Mouse (Mus musculus) CH12.LX (cell line): ENCODE measurements around the gene Zglp1. TPM values are rescaled to one million over a fixed set of nuclear protein-coding genes. Genes with fewer than 3 reads are reported as not detected.
A peak's percentile ranks its signal among the peaks of the same experiment; 100 is the strongest.

Source experiments
- DNase-seq: peaks from one replicate; pipeline ENCODE4 v3.0.0-alpha.2; 2013; ENCODE audit errors: extremely low read depth
- H3K27ac ChIP-seq: 2 replicates; pipeline ENCODE4 v1.5.1; 2012; ENCODE audit warnings: low read depth, mild to moderate bottlenecking, control low read depth, moderate library complexity; ENCODE audit not compliant: insufficient read depth
- H3K27me3 ChIP-seq: replicated peaks from 2 replicates; pipeline ENCODE3; 2012; ENCODE audit warnings: inconsistent platforms
- H3K36me3 ChIP-seq, 2 experiments: replicated peaks in 1 of 2; 2 replicates each; pipeline versions ENCODE3 to v1.6.1; 2012; ENCODE audit warnings: inconsistent platforms in 1 of 2, low read length in 1 of 2, mild to moderate bottlenecking in 1 of 2, mixed read lengths in 1 of 2, moderate library complexity in 1 of 2; ENCODE audit not compliant: control insufficient read depth in 1 of 2, insufficient read depth in 1 of 2
- H3K4me1 ChIP-seq, 2 experiments: 2 replicates each; pipeline ENCODE4 v1.6.1; 2012; ENCODE audit warnings: inconsistent platforms in 1 of 2, moderate library complexity in 1 of 2; ENCODE audit not compliant: insufficient read depth in 2 of 2, control insufficient read depth in 1 of 2
- H3K4me2 ChIP-seq: 2 replicates; pipeline ENCODE4 v1.6.1; 2012; ENCODE audit warnings: low read depth, mild to moderate bottlenecking, control low read depth; ENCODE audit not compliant: poor library complexity, insufficient read depth, severe bottlenecking
- H3K4me3 ChIP-seq, 3 experiments: fragments of 150-350 bp in 1 of 3; sonication (generic) in 1 of 3; replicated peaks in 1 of 3; 2 replicates each; pipeline versions ENCODE3 to v1.5.1; 2011 to 2012; ENCODE audit warnings: low read depth in 2 of 3, low read length in 2 of 3, mild to moderate bottlenecking in 2 of 3, moderate library complexity in 2 of 3, control low read depth in 1 of 3, improper control_type of control experiment in 1 of 3, inconsistent platforms in 1 of 3, mixed read lengths in 1 of 3; ENCODE audit not compliant: poor library complexity in 1 of 3
- H3K79me2 ChIP-seq: replicated peaks from 2 replicates; pipeline ENCODE4 v1.6.1; 2012; ENCODE audit warnings: mild to moderate bottlenecking, moderate library complexity; ENCODE audit not compliant: control insufficient read depth, poor library complexity, insufficient read depth, severe bottlenecking; ENCODE audit errors: extremely low read depth
- H3K9ac ChIP-seq: 2 replicates; pipeline ENCODE4 v1.6.1; 2012; ENCODE audit warnings: low read depth, mild to moderate bottlenecking, control low read depth, moderate library complexity; ENCODE audit not compliant: insufficient read depth
- H3K9me3 ChIP-seq: replicated peaks from 2 replicates; pipeline ENCODE3; 2012; ENCODE audit warnings: low read length, inconsistent platforms, mixed read lengths
- BHLHE40 ChIP-seq: IDR thresholded peaks from 2 replicates; pipeline ENCODE4 v1.6.1; 2011; ENCODE audit warnings: mild to moderate bottlenecking, low read depth, low read length, improper control_type of control experiment
- CHD1 ChIP-seq: IDR thresholded peaks from 2 replicates; pipeline ENCODE4 v1.6.1; 2012; ENCODE audit warnings: low read depth, low read length, improper control_type of control experiment, inconsistent platforms
- CHD2 ChIP-seq: IDR thresholded peaks from 2 replicates; pipeline ENCODE4 v1.6.1; 2011; ENCODE audit warnings: low read length, improper control_type of control experiment
- CTCF ChIP-seq, 2 experiments: IDR thresholded peaks in 1 of 2; conservative IDR thresholded peaks in 1 of 2; 2 replicates each; pipeline ENCODE4 v1.5.1; 2011 to 2012; ENCODE audit warnings: low read depth in 2 of 2, low read length in 2 of 2, improper control_type of control experiment in 1 of 2, inconsistent platforms in 1 of 2, mild to moderate bottlenecking in 1 of 2, moderate library complexity in 1 of 2
- E2F4 ChIP-seq: IDR thresholded peaks from 2 replicates; pipeline ENCODE4 v1.6.1; 2011; ENCODE audit warnings: low read depth, low read length, improper control_type of control experiment; ENCODE audit not compliant: insufficient replicate concordance
- ELF1 ChIP-seq: IDR thresholded peaks from 2 replicates; pipeline ENCODE4 v1.6.1; 2014; ENCODE audit warnings: low read depth, mild to moderate bottlenecking, inconsistent platforms, low read length, improper control_type of control experiment
- EP300 ChIP-seq: IDR thresholded peaks from 2 replicates; pipeline ENCODE4 v1.6.1; 2011; ENCODE audit warnings: low read length, improper control_type of control experiment
- ETS1 ChIP-seq: conservative IDR thresholded peaks from 2 replicates; pipeline ENCODE4 v1.6.1; 2012; ENCODE audit warnings: low read depth, mild to moderate bottlenecking, inconsistent platforms, low read length, improper control_type of control experiment, moderate library complexity
- GABPA ChIP-seq: IDR thresholded peaks from 2 replicates; pipeline ENCODE4 v1.6.1; 2012; ENCODE audit warnings: low read depth, low read length, improper control_type of control experiment, inconsistent platforms; ENCODE audit not compliant: insufficient replicate concordance
- HCFC1 ChIP-seq: IDR thresholded peaks from 2 replicates; pipeline ENCODE4 v1.6.1; 2012; ENCODE audit warnings: low read depth, mild to moderate bottlenecking, inconsistent platforms, low read length, improper control_type of control experiment
- IRF4 ChIP-seq: IDR thresholded peaks from 2 replicates; pipeline ENCODE4 v1.6.1; 2014; ENCODE audit warnings: low read depth, mild to moderate bottlenecking, inconsistent platforms, low read length, improper control_type of control experiment
- JUN ChIP-seq: IDR thresholded peaks from 2 replicates; pipeline ENCODE4 v1.6.1; 2011; ENCODE audit warnings: low read depth, mild to moderate bottlenecking, low read length, improper control_type of control experiment, moderate library complexity; ENCODE audit not compliant: insufficient read depth
- JUND ChIP-seq: conservative IDR thresholded peaks from 2 replicates; pipeline ENCODE4 v1.6.1; 2011; ENCODE audit warnings: low read depth, low read length, improper control_type of control experiment
- KAT2A ChIP-seq: IDR thresholded peaks from 2 replicates; pipeline ENCODE4 v1.6.1; 2012; ENCODE audit warnings: low read length, improper control_type of control experiment, inconsistent platforms; ENCODE audit not compliant: insufficient replicate concordance
- MAFK ChIP-seq: IDR thresholded peaks from 2 replicates; pipeline ENCODE4 v1.6.1; 2011; ENCODE audit warnings: low read length, improper control_type of control experiment; ENCODE audit not compliant: insufficient replicate concordance
- MAX ChIP-seq: IDR thresholded peaks from 2 replicates; pipeline ENCODE4 v1.6.1; 2011; ENCODE audit warnings: low read length, improper control_type of control experiment
- MAZ ChIP-seq: IDR thresholded peaks from 2 replicates; pipeline ENCODE4 v1.6.1; 2012; ENCODE audit warnings: low read depth, mild to moderate bottlenecking, inconsistent platforms, low read length, improper control_type of control experiment, moderate library complexity
- MEF2A ChIP-seq: IDR thresholded peaks from 2 replicates; pipeline ENCODE4 v1.6.1; 2014; ENCODE audit warnings: low read depth, mild to moderate bottlenecking, inconsistent platforms, low read length, improper control_type of control experiment, borderline replicate concordance
- MXI1 ChIP-seq: IDR thresholded peaks from 2 replicates; pipeline ENCODE4 v1.6.1; 2011; ENCODE audit warnings: mild to moderate bottlenecking, low read depth, low read length, improper control_type of control experiment
- MYC ChIP-seq: IDR thresholded peaks from 2 replicates; pipeline ENCODE4 v1.6.1; 2011; ENCODE audit warnings: low read depth, mild to moderate bottlenecking, improper control_type of control experiment, low read length
- NELFE ChIP-seq: IDR thresholded peaks from 2 replicates; pipeline ENCODE4 v1.6.1; 2011; ENCODE audit warnings: low read depth, low read length, improper control_type of control experiment
- NRF1 ChIP-seq: IDR thresholded peaks from 2 replicates; pipeline ENCODE4 v1.6.1; 2014; ENCODE audit warnings: low read depth, mild to moderate bottlenecking, inconsistent platforms, low read length, improper control_type of control experiment, moderate library complexity
- PAX5 ChIP-seq: IDR thresholded peaks from 2 replicates; pipeline ENCODE4 v1.6.1; 2012; ENCODE audit warnings: low read length, inconsistent platforms, mixed read lengths
- POLR2A ChIP-seq: IDR thresholded peaks from 2 replicates; pipeline ENCODE4 v1.6.1; 2011; ENCODE audit warnings: low read depth, mild to moderate bottlenecking, improper control_type of control experiment, low read length
- POLR2AphosphoS2 ChIP-seq: IDR thresholded peaks from 2 replicates; pipeline ENCODE4 v1.6.1; 2011; ENCODE audit warnings: low read depth, low read length, improper control_type of control experiment
- RAD21 ChIP-seq: IDR thresholded peaks from 2 replicates; pipeline ENCODE4 v1.6.1; 2011; ENCODE audit warnings: low read depth, mild to moderate bottlenecking, low read length, improper control_type of control experiment, moderate library complexity
- RCOR1 ChIP-seq: conservative IDR thresholded peaks from 2 replicates; pipeline ENCODE4 v1.6.1; 2012; ENCODE audit warnings: low read depth, mild to moderate bottlenecking, inconsistent platforms, low read length, improper control_type of control experiment
- SIN3A ChIP-seq: IDR thresholded peaks from 2 replicates; pipeline ENCODE4 v1.6.1; 2012; ENCODE audit warnings: low read length, improper control_type of control experiment, inconsistent platforms
- SMC3 ChIP-seq: IDR thresholded peaks from 2 replicates; pipeline ENCODE4 v1.6.1; 2011; ENCODE audit warnings: low read depth, low read length, improper control_type of control experiment
- TBP ChIP-seq: conservative IDR thresholded peaks from 2 replicates; pipeline ENCODE4 v1.6.1; 2011; ENCODE audit warnings: low read depth, low read length, improper control_type of control experiment
- TCF12 ChIP-seq: IDR thresholded peaks from 2 replicates; pipeline ENCODE4 v1.6.1; 2014; ENCODE audit warnings: low read depth, mild to moderate bottlenecking, inconsistent platforms, low read length, improper control_type of control experiment
- UBTF ChIP-seq: IDR thresholded peaks from 2 replicates; pipeline ENCODE4 v1.6.1; 2012; ENCODE audit warnings: low read depth, mild to moderate bottlenecking, inconsistent platforms, low read length, improper control_type of control experiment, moderate library complexity
- USF1 ChIP-seq: IDR thresholded peaks from 2 replicates; pipeline ENCODE4 v1.6.1; 2014; ENCODE audit warnings: low read depth, mild to moderate bottlenecking, inconsistent platforms, low read length, improper control_type of control experiment
- USF2 ChIP-seq: conservative IDR thresholded peaks from 2 replicates; pipeline ENCODE4 v1.6.1; 2011; ENCODE audit warnings: low read depth, low read length, improper control_type of control experiment
- ZC3H11A ChIP-seq: IDR thresholded peaks from 2 replicates; pipeline ENCODE4 v1.6.1; 2012; ENCODE audit warnings: low read depth, mild to moderate bottlenecking, inconsistent platforms, low read length, improper control_type of control experiment
- ZKSCAN1 ChIP-seq: IDR thresholded peaks from 2 replicates; pipeline ENCODE4 v1.6.1; 2012; ENCODE audit warnings: low read depth, inconsistent platforms, low read length, improper control_type of control experiment, borderline replicate concordance
- ZMIZ1 ChIP-seq: IDR thresholded peaks from 2 replicates; pipeline ENCODE4 v1.6.1; 2012; ENCODE audit warnings: low read depth, mild to moderate bottlenecking, inconsistent platforms, low read length, improper control_type of control experiment
- ZNF384 ChIP-seq: IDR thresholded peaks from 2 replicates; pipeline ENCODE4 v1.6.1; 2012; ENCODE audit warnings: low read depth, low read length, improper control_type of control experiment, inconsistent platforms
- dilution Hi-C: fragments of 300-500 bp; cut with MboI; formaldehyde crosslinking; loops from 2 replicates; pipeline ENCODE4 v1.14.3; 2020; ENCODE audit warnings: low sequenced_read_pairs; ENCODE audit not compliant: extremely low pct_unique_long_range_greater_than_20kb, extremely low pct_ligation_motif_present
- in situ Hi-C: fragments of 300-500 bp; cut with MboI; formaldehyde crosslinking; loops from 3 replicates; pipeline ENCODE4 v1.14.3; 2019; ENCODE audit warnings: low sequenced_read_pairs, low pct_ligation_motif_present, low pct_unique_long_range_greater_than_20kb, mixed read lengths
- polyA plus RNA-seq: library from polyadenylated mRNA; unstranded; fragments of >175 nt; gene quantifications from 2 replicates; pipeline ENCODE4 v1.2.1, GENCODE M21; 2012; ENCODE audit warnings: low read depth; ENCODE audit not compliant: insufficient read length
- total RNA-seq, 2 experiments: library from RNA; depleted of rRNA; stranded (reverse); fragments of 300-350 nt in 1 of 2; fragments of >200 nt in 1 of 2; gene quantifications; 2 replicates each; pipeline ENCODE4 v1.2.3; 2012 to 2014

Gene Zglp1
- total and polyA plus RNA-seq, 3 experiments: 0.87 to 1.3 TPM; not detected in 1

DNA sequence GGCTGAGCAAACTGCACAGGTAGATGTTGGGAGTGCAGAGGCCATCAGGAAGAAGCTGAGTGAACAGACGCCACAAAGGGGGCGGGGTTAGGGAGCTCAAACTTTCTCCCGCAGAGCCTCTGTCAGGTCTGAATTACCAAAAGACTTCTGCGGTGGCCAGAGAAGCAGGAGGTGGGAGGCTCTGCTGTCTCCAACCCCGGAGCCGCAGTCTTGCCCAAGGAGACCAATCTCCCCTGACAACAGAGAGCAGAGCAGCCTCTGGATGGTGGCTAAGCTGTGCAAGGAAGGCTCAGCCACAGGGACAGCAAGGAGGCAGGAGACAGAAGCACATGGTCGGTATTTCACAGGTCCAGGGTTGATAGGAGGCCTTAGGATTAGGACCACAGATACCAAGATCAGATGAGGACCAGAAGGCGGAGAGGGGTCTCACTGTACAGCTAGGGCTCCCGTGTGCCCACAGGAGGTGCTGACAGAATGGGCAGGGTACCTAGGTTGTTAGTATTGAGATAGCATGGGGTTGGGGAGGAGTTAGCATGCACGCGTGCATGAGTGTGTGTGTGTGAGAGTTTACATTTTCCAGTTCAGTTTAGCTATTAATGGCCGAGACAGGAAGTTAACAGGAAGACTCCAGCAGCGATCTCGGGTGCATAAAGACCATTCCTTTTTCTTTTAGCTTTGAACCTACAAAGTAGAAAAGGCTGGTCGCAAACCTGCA lies 33.7 kb upstream of the Zglp1 start:
- peak; percentile 33 for DNase-seq
- in situ Hi-C loops: no loop called here
- Histone ChIP-seq H3K27me3 (no peaks in the 10 kb centered on the region), H3K36me3 (peaks cover 19 to 35% of the 10 kb centered on the region in 2 experiments), H3K9ac (peak overlapping the region; percentile 48; the same call in 1 of the 2 replicates), H3K27ac (peak overlapping the region; percentile 64), H3K9me3 (no peaks in the 10 kb centered on the region), H3K4me2 (peak overlapping the region; percentile 91), H3K4me1 (peaks cover 31 to 78% of the 10 kb centered on the region in 2 experiments), H3K79me2 (no peaks in the 10 kb centered on the region), H3K4me3 (peak overlapping the region; percentile 23 to 50 (median 42))
- dilution Hi-C loops: no loop called here
- TF ChIP-seq BHLHE40 (peak; percentile 71), RAD21 (no peak), HCFC1 (no peak), GABPA (no peak), CHD1 (no peak), UBTF (no peak), PAX5 (no peak), ETS1 (no peak), KAT2A (no peak), MYC (peak; percentile 90), NRF1 (no peak), ELF1 (0 out of 2 replicates have a peak, but pooled peaks have one; percentile 34), IRF4 (no peak), TBP (no peak), ZC3H11A (no peak), ZKSCAN1 (no peak), POLR2AphosphoS2 (no peak), EP300 (no peak), MEF2A (no peak), NELFE (peak; percentile 54; the same call in 1 of the 2 replicates), USF1 (no peak), POLR2A (peak; percentile 66), JUND (no peak), MAX (peak; percentile 81), CTCF (conservative IDR thresholded peaks at IDR 0.05 in 1 of 2, IDR thresholded peaks at IDR 0.05 in 1 of 2; ENCODE audit: low read depth in 2 of 2, low read length in 2 of 2) (no peak), ZMIZ1 (no peak), RCOR1 (no peak), JUN (no peak), ZNF384 (no peak), SIN3A (no peak), MXI1 (peak; percentile 62; the same call in 1 of the 2 replicates), E2F4 (no peak), SMC3 (no peak), MAZ (no peak), USF2 (no peak), CHD2 (no peak), MAFK (no peak), TCF12 (peak; percentile 64; the same call in 1 of the 2 replicates)
